Mouse (Mus musculus): Measurements from ENCODE around the gene Slc16a13. TPM values are rescaled to one million over a fixed set of nuclear protein-coding genes. Genes with fewer than 3 reads are reported as not detected.

The Slc16a13 gene
- total and polyA plus RNA-seq, 2 experiments from 2014 or later = 4.5 to 5.5 TPM

GRCm38 (mm10) chr11:70178756-70179155 lies 42.1 kb downstream of the Slc16a13 start:
- ATAC-seq (ENCODE audit: insufficient read depth, low read depth) (no peak), DNase-seq (ENCODE audit: low spot score) (no peak)
- Histone ChIP-seq H3K9ac (replicated peaks; ENCODE audit: low read depth, low read length) (no peak overlapping the region), H3K4me1 (ENCODE audit: control insufficient read depth, insufficient read depth) (no peaks in the 10 kb centered on the region), H3K27ac (ENCODE audit: low read depth) (no peak overlapping the region), H3K36me3 (replicated peaks; ENCODE audit: control insufficient read depth, insufficient read depth, low read length) (no peaks in the 10 kb centered on the region), H3K4me3 (ENCODE audit: low read depth, low read length) (no peak overlapping the region), H3K9me3 (replicated peaks; ENCODE audit: control insufficient read depth, low read length) (no peaks in the 10 kb centered on the region), H3K27me3 (ENCODE audit: control insufficient read depth, insufficient read depth, low read length) (no peaks in the 10 kb centered on the region), H3K4me2 (ENCODE audit: low read depth, low read length) (no peak overlapping the region)
- TF ChIP-seq EP300 (IDR thresholded peaks at IDR 0.05; ENCODE audit: low read depth) = no peak
- no peak for TF ChIP-seq CTCF (IDR thresholded peaks at IDR 0.05; ENCODE audit: low read depth)
- WGBS = 74% methylated on average over 11 of the region's 11 CpGs

- no peaks in the 10 kb centered on the region for H3K36me3 ChIP-seq (replicated peaks; ENCODE audit: control insufficient read depth, insufficient read depth, low read length)
- no peak for TF ChIP-seq EP300 (IDR thresholded peaks at IDR 0.05; ENCODE audit: low read depth)
- ATAC-seq (ENCODE audit: insufficient read depth, low read depth) (no peak), DNase-seq (ENCODE audit: low spot score) (no peak)
- no peak overlapping the region for H3K4me3 ChIP-seq (ENCODE audit: low read depth, low read length)
- H3K27ac ChIP-seq (ENCODE audit: low read depth) = no peak overlapping the region
- 74% methylated on average over 11 of the region's 11 CpGs for WGBS
- no peaks in the 10 kb centered on the region for H3K9me3 ChIP-seq (replicated peaks; ENCODE audit: control insufficient read depth, low read length)
- no peak overlapping the region for H3K4me2 ChIP-seq (ENCODE audit: low read depth, low read length)
- no peak overlapping the region for H3K9ac ChIP-seq (replicated peaks; ENCODE audit: low read depth, low read length)
- H3K27me3 ChIP-seq (ENCODE audit: control insufficient read depth, insufficient read depth, low read length) = no peaks in the 10 kb centered on the region
- no peaks in the 10 kb centered on the region for H3K4me1 ChIP-seq (ENCODE audit: control insufficient read depth, insufficient read depth)
These were observed 42.6 kb downstream of the Slc16a13 start for GRCm38 (mm10) chr11:70178311-70178710.

- Histone ChIP-seq H3K4me3 (ENCODE audit: low read depth, low read length) (no peak overlapping the region), H3K9ac (replicated peaks; ENCODE audit: low read depth, low read length) (no peak overlapping the region), H3K27me3 (ENCODE audit: control insufficient read depth, insufficient read depth, low read length) (no peaks in the 10 kb centered on the region), H3K9me3 (replicated peaks; ENCODE audit: control insufficient read depth, low read length) (no peaks in the 10 kb centered on the region), H3K36me3 (replicated peaks; ENCODE audit: control insufficient read depth, insufficient read depth, low read length) (no peaks in the 10 kb centered on the region), H3K4me1 (ENCODE audit: control insufficient read depth, insufficient read depth) (no peaks in the 10 kb centered on the region), H3K27ac (ENCODE audit: low read depth) (no peak overlapping the region), H3K4me2 (ENCODE audit: low read depth, low read length) (no peak overlapping the region)
- peak; percentile 15; the same call in 1 of the 2 replicates for TF ChIP-seq CTCF (IDR thresholded peaks at IDR 0.05; ENCODE audit: low read depth)
- TF ChIP-seq EP300 (IDR thresholded peaks at IDR 0.05; ENCODE audit: low read depth) = no peak
- ATAC-seq (ENCODE audit: insufficient read depth, low read depth) (no peak), DNase-seq (ENCODE audit: low spot score) (no peak)
- WGBS = 69% methylated on average over 8 of the region's 8 CpGs
These were observed 43.2 kb downstream of the Slc16a13 start for GRCm38 (mm10) chr11:70177647-70178046.

- no peak overlapping the region for H3K9ac ChIP-seq (replicated peaks; ENCODE audit: low read depth, low read length)
- 75% methylated on average over 4 of the region's 4 CpGs for WGBS
- H3K4me2 ChIP-seq (ENCODE audit: low read depth, low read length) = no peak overlapping the region
- TF ChIP-seq CTCF (IDR thresholded peaks at IDR 0.05; ENCODE audit: low read depth) (no peak), EP300 (IDR thresholded peaks at IDR 0.05; ENCODE audit: low read depth) (no peak)
- no peak overlapping the region for H3K4me3 ChIP-seq (ENCODE audit: low read depth, low read length)
- ATAC-seq (ENCODE audit: insufficient read depth, low read depth) = no peak
- no peaks in the 10 kb centered on the region for H3K9me3 ChIP-seq (replicated peaks; ENCODE audit: control insufficient read depth, low read length)
- no peak for DNase-seq (ENCODE audit: low spot score)
- no peaks in the 10 kb centered on the region for H3K27me3 ChIP-seq (ENCODE audit: control insufficient read depth, insufficient read depth, low read length)
- no peaks in the 10 kb centered on the region for H3K36me3 ChIP-seq (replicated peaks; ENCODE audit: control insufficient read depth, insufficient read depth, low read length)
- no peaks in the 10 kb centered on the region for H3K4me1 ChIP-seq (ENCODE audit: control insufficient read depth, insufficient read depth)
- no peak overlapping the region for H3K27ac ChIP-seq (ENCODE audit: low read depth)
These were observed 46.4 kb downstream of the Slc16a13 start for GRCm38 (mm10) chr11:70174491-70174890.

- 58% methylated on average over 5 of the region's 5 CpGs for WGBS
- no peak for ATAC-seq (ENCODE audit: insufficient read depth, low read depth)
- H3K27ac ChIP-seq (ENCODE audit: low read depth) = no peak overlapping the region
These were observed 48.6 kb downstream of the Slc16a13 start for GRCm38 (mm10) chr11:70172298-70172697.

GRCm38 (mm10) chr11:70171847-70172246 lies 49.0 kb downstream of the Slc16a13 start:
- DNase-seq (ENCODE audit: low spot score) = no peak
- Histone ChIP-seq H3K9me3 (replicated peaks; ENCODE audit: control insufficient read depth, low read length) (no peaks in the 10 kb centered on the region), H3K4me3 (ENCODE audit: low read depth, low read length) (no peak overlapping the region), H3K27ac (ENCODE audit: low read depth) (no peak overlapping the region), H3K4me1 (ENCODE audit: control insufficient read depth, insufficient read depth) (no peaks in the 10 kb centered on the region), H3K9ac (replicated peaks; ENCODE audit: low read depth, low read length) (no peak overlapping the region), H3K27me3 (ENCODE audit: control insufficient read depth, insufficient read depth, low read length) (no peaks in the 10 kb centered on the region), H3K36me3 (replicated peaks; ENCODE audit: control insufficient read depth, insufficient read depth, low read length) (no peaks in the 10 kb centered on the region), H3K4me2 (ENCODE audit: low read depth, low read length) (no peak overlapping the region)
- TF ChIP-seq EP300 (IDR thresholded peaks at IDR 0.05; ENCODE audit: low read depth) (no peak), CTCF (IDR thresholded peaks at IDR 0.05; ENCODE audit: low read depth) (peak; percentile 35)
- 37% methylated on average over 3 of the region's 3 CpGs for WGBS
- no peak for ATAC-seq (ENCODE audit: insufficient read depth, low read depth)

More at GRCm38 (mm10) chr11:70172298-70172697, 48.6 kb downstream of the Slc16a13 start:
- H3K4me3 ChIP-seq (ENCODE audit: low read depth, low read length) = no peak overlapping the region
- TF ChIP-seq CTCF (IDR thresholded peaks at IDR 0.05; ENCODE audit: low read depth) (no peak), EP300 (IDR thresholded peaks at IDR 0.05; ENCODE audit: low read depth) (no peak)
- H3K36me3 ChIP-seq (replicated peaks; ENCODE audit: control insufficient read depth, insufficient read depth, low read length) = no peaks in the 10 kb centered on the region
- no peaks in the 10 kb centered on the region for H3K4me1 ChIP-seq (ENCODE audit: control insufficient read depth, insufficient read depth)
- H3K27me3 ChIP-seq (ENCODE audit: control insufficient read depth, insufficient read depth, low read length) = no peaks in the 10 kb centered on the region
- no peaks in the 10 kb centered on the region for H3K9me3 ChIP-seq (replicated peaks; ENCODE audit: control insufficient read depth, low read length)
- no peak overlapping the region for H3K4me2 ChIP-seq (ENCODE audit: low read depth, low read length)
- H3K9ac ChIP-seq (replicated peaks; ENCODE audit: low read depth, low read length) = no peak overlapping the region
- no peak for DNase-seq (ENCODE audit: low spot score)

All from heart, postnatal 0 days (tissue).